Mouse (Mus musculus): ENCODE data around the gene Phykpl. TPM values are rescaled to one million over a fixed set of nuclear protein-coding genes. Genes with fewer than 3 reads are reported as not detected.

Gene Phykpl
- polyA plus RNA-seq (2012): 6.8 and 9.8 TPM in 2 replicates

DNA sequence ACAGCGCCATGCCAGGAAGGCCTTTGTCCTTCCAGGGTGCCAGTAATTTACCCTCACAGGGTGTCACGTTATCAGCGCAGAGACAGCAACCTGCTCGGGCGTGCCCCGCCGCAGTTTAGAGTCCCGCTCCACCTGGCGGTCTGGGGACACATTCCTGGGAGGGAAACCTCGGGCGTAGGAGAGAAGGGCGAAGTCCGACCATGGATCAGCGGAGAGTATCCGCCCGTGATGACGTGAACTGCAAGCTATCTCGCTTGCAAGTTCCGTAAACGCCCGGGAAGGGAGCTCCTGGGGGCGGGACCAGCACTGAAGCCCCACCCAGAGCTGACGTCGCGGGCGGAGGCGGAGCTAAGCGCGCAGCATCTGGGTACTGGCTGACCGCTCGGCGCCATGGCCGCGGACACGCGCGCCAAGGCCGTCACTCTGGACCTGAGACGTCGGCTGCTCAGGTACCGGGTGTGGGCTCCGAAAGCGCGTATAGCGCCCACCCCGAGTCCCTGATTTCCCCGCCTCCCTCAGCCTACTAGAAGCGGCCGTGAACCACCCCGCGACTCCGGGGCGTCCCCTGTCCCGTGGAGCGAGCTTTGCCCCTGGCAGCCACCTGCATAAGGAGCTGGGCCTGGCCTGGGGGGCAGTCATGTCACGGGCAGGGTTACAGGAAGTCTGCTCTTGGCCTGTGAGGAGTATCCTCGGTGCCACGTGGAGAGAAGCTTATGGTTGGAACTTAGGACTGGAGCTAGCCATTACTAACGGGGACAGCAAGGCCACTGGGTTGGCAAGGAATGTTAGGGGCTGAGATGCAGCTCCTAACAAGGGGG is at the start of gene Phykpl:
TSS of gene Phykpl (plus strand) at position 327 of the 818 bp plus-strand sequence.

DNA sequence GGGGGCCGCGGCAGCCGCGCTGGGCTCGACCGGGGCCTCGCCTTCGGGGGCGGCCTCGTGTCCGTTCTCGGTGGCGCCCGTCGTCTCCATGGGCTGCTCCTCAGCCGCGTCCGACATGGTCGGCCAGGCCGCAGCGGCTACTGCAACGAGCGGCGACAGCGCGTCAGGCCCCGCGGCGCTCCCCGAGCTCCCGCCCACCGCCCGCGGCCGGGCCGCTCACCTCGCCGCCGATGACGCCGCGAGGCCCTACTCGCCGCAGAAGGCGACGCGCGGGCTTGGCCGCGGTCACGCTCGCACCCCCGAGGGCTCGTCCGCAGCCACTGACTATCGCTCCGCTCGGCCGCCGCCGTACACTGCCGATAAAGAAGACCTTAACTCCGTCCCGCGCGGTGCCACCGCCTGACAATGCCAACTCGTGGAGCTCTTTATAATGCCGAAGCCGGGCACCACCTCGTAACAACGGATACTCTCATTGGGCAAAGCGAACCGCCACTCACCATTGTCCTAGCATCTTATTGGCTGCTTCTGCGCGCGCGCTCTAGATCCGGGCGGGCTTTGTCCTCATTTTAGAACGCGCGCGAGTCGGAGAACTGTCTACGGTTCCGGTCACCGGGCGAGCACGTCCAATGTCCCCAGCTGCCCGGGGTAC is 22.0 kb downstream of the Phykpl start, which contains the start of gene Hnrnpab:
TSS of gene Hnrnpab (minus strand) at position 401 of the 649 bp plus-strand sequence.

DNA sequence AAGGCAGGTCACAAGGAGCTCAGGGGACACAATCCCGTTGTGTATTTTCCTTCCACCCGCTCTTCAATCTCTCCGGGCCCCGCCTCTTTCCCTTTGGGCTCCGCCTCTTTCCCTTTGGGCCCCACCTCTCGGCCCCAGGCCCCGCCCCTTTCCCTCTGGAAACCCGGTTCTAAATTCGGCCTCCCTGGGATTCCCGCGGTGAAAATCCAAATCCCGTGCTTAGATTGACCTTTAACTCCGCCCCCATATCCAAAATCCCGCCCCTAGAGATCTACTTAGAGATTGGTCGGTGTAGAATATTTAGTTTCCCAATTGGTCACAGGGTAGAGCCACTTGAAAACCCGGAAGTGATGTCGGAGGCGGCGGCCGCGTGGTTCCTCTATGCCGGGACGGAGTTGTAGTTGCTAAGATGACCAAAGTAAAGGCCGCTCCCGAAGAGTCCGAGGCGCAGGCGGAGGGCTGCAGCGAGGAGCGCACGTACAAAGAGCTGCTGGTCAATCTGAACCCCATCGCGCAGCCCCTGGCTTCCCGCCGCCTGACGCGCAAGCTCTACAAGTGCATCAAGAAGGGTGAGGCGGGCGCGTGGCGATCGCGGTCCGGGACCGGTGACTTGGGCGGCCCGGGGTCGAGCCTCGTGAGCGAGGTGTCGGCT is 35.0 kb downstream of the Phykpl start, which contains the start of gene Nhp2:
TSS of gene Nhp2 (plus strand) at position 327 of the 652 bp plus-strand sequence.

DNA sequence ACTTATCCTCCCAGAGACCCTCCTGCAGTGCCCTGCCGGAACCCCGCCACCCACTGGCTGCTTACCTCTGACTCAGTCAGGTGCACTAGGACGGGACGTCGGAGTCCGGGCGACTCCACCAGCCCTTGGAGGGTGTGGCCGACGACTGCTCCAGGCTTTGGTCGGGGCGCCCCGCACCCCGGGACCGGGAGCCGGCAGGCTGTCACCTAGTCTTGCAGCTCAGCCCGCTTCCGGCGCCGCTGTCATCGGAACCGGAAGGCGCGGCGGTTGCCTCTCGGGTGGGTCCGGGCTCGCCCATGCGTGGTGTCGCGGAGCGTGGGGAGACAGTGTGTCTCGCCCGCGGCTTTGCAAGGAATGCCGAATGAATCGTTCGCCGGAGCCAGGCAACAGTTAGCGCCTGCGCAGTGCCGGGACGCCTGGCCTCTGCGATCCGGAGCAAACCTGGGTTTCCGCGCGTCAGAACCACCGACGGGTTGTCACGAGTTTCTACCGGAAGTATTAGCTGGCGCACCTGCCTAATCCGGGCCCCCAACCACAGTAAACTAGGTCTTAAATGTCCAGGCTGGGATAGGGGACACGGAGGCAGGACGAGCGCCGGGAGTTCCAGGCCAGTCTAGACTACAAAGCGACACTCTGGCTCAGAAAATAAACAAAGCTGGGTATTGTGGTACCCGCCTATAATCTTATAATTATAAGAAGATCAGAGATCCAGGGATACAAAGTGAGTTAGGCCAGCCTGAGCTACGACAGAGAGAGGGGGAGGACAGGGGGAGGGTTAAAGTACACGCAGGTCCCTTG is 51.2 kb downstream of the Phykpl start, which contains the start of gene Rmnd5b:
TSS of gene Rmnd5b (minus strand) at position 372 of the 798 bp plus-strand sequence.

DNA sequence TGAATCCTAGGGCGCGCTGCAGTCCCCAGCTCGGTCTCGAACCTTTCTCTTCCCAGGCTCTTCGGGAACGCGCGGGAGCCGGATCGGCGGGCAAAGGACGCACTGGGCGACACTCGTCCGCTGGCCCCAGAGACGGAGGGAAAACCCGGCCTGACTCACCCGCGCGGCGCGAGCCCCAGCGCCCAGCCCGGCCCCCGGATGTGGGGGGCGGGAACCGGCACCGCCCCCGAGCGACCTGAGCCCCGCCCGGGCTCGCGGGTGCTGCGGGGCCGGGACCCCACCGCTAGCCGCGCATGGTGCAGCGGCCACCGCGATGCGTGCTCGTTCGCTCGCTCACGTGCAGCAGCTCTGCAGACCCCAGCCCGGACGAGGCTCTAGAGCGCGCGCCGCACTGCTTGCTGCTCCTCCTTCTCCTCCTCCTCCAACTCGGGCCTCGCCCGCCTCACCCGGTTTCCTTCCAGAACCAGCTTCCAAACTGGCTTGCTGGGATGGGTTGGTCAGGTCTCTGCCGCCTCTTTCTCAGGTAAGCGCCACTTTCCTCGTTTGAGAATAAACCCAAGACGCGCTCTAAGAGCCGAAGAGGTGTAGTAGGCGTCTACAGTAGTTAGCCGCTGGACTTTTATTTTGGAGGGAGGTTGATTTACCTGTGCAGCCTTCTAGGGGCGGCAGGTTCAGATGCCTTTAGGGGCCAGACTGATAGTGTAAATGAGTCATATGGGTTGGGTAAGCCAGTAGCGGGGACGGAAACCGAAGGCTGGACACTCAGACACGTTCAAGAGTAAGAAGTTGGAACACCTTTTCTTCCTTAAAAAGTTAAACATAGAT is 66.3 kb downstream of the Phykpl start, which contains the start of the genes N4bp3 and D930048N14Rik:
TSS of gene N4bp3 (minus strand) at position 152 of the 825 bp plus-strand sequence.
TSS of gene D930048N14Rik (plus strand) at position 264 of the 825 bp plus-strand sequence.

Other genes starting within 250 kb of the Phykpl start
- gene Hnrnpab, start 22.1 kb downstream of the Phykpl start, polyA plus RNA-seq (2012): 1,108 and 1,319 TPM in 2 replicates
- gene Nhp2, start 35.0 kb downstream of the Phykpl start, polyA plus RNA-seq (2012): 169 and 172 TPM in 2 replicates
- 30.9 and 43.5 TPM in 2 replicates for gene Rmnd5b, start 51.1 kb downstream of the Phykpl start, polyA plus RNA-seq (2012)
- gene N4bp3, start 66.1 kb downstream of the Phykpl start, polyA plus RNA-seq (2012): 32.2 and 48.5 TPM in 2 replicates
- gene D930048N14Rik, start 66.2 kb downstream of the Phykpl start, polyA plus RNA-seq (2012): 0.39 and 0.89 TPM in 2 replicates
- gene 0610009B22Rik, start 104.1 kb downstream of the Phykpl start, polyA plus RNA-seq (2012): 1.1 and 1.9 TPM in 2 replicates
- gene Sec24a, start 178.9 kb downstream of the Phykpl start, polyA plus RNA-seq (2012): 19.9 and 22.4 TPM in 2 replicates
- gene Sar1b, start 178.9 kb downstream of the Phykpl start, polyA plus RNA-seq (2012): 4.1 and 4.4 TPM in 2 replicates

All from megakaryocyte-erythroid progenitor cell, adult 5 weeks (primary cell).